Mouse (Mus musculus): ENCODE results near the gene Vti1a.

Gene Vti1a

DNA sequence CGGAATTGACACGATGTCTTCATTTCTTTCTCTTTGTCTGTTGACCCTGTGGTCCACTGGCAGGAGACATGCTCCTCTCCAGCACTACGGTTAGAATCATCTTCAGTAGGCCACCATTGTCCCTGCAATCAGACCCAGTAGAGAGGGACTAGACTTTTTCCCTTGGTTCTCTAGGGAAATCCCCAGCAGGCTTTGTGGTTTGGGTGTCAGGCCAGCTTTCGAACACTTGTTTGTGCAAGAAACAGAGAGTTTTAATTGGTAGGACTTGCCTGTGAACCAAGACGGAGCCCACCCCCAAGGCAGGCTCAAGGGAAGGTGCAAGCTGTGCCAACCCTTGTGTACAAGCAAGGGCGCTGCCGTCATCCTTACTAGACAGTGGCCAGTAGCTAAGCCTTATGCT is 302.5 kb downstream of the Vti1a start:
- DNase-seq (ENCODE audit: low read depth in 1 of 2, low spot score in 2 of 2): no peak

DNA sequence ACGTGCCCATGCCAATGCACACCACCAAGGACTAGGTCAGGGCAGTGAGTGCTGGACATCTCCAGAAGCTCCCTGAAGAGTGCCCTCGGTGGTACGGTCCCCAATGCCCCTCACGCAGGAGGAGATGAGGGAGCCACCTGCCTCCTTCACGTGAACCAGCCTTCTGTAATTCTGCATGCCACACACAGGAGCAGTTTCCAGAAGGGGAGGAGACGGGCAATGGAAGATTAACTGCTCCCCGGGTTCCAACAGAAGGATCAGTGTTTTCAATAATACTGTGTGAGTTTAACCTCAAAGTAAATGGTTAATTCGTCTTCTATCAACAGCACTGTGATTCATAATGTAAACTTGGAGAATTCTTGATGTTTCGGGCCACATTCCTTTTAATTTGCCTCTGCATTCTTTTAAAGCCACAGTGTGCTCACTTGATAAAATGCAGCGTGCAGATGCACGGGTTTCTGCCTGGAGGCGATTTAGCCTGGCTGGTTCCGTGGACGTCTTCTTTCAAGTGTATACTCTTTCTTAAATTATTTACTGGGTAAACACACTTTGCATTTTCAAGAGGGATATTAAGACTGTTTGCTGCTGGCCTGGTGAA is 304.4 kb downstream of the Vti1a start:
- no peak for DNase-seq (ENCODE audit: low read depth in 1 of 2, low spot score in 2 of 2)

DNA sequence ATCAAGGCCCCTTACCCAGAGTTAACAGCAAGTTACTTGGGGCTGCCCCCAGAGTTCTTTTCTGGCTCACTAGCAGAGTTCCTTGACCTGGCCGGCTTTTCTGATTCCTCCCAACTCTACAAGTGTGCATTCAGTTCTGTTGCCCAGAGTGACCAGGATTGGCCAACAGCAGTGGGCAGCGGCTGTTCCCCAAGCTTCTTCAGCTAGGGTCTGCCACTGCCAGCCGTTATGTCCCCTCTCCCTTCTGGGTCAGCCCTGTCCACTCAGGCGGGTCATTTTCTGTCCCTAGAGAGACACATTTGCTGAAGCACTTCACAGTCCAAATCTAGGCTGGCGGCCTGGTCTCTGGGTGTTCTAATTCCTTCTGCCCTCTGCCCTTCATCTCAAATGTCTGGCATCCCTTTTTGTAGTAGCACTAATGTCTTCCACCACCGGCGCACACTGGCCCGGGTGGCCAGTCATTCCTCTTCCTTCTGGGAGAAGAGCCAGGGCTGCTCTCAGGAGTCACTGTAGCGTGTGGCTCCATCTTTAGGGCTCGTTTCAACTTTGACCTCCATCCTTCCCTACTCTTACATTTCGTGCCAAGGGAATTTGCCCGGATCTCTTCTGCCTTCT is 305.0 kb downstream of the Vti1a start:
- DNase-seq (ENCODE audit: low read depth in 1 of 2, low spot score in 2 of 2): no peak

DNA sequence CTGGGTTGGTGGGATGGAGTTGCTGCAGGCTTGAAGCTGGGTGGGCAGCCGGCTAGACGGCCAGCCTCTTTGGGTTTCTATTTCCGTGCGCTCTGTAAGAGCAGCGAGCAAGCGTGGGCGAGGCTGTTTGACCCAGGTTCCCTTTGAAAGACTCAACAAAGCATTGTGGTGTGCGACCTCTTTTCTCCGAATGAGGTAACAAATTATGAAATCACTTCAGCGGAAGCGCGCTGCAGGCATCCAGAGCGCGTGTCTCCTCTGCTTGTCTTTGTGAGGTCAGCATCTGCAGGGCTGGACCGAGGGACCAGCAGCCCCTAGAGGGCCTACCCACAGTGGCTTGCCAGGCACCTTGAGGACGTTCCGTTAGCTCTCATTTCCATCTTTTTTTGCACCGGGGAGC is 306.7 kb downstream of the Vti1a start:
- no peak for DNase-seq (ENCODE audit: low read depth in 1 of 2, low spot score in 2 of 2)

DNA sequence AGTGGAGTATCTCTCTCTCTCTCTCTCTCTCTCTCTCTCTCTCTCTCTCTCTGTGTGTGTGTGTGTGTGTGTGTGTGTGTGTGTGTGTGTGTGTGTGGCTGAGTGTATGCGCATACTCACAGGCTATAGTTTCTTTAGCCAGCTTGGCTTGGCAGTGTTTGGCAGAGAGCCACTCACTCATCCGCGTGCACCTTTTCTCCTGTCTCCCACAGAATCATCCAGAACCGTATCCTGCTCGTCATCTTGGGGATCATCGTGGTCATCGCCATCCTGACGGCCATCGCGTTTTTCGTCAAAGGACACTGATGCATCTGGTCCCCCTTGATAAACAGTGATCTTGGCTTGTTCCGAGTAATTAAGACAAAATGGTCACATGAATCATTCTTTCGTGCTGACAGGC is 307.5 kb downstream of the Vti1a start:
- DNase-seq (ENCODE audit: low read depth in 1 of 2, low spot score in 2 of 2): no peak

DNA sequence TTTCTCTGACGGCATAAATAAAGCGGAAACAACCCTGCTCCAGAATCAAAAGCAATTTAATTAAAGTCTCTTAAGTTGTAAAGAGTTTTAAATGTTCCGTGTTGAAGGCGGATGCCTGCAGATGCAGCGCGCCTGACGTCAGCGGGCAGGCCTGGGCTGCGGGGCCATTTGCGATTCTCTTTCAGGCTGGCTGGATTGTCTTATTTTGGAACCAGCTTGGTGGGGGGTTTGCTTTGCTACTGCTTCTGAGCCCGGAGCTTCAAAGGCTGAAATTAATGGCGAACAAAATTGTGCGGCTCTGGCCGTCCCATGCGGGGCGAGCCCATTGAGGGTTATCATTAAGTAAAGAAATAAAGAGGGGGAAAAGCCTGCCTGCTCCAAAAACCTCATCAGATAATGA is 310.4 kb downstream of the Vti1a start:
- no peak for DNase-seq (ENCODE audit: low read depth in 1 of 2, low spot score in 2 of 2)

DNA sequence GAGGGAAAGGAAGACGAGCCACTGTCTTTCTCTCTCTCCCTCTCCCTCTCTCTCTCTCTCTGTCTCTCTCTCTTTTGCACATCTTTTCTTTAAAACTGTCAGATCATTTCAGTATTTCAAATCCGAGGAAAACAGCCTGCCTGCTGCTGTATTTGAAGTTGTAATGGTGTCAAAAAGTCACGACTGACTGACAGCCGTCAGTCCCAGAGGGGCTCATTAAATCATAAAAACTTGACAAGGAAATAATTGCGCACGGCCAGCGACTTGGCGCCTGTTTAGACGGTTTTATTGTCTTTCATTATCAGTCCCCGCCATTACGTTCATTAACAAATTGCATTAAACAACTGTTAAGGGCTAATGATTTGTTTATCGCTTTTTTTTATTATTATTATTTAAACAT is 310.9 kb downstream of the Vti1a start:
- no peak for DNase-seq (ENCODE audit: low read depth in 1 of 2, low spot score in 2 of 2)

DNA sequence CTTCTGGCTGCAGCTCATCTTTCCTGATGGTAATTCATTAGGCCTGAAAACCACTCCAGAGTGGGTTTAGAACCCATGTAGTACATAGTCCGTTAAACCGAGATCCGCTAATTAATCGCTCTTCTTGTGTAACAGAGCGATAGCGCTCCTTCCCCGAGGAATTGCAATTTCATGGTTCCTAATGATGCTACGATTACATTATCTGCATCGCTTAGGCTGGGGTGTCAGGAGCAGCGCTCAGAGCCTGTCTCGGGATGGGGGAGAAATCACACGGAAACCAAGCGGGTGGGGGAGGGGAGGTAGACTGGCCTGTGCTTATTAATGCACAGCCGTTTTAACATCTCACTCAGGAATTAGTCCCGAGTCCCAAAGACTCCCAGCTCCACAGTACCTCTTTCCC is 319.4 kb downstream of the Vti1a start:
- DNase-seq (ENCODE audit: low read depth in 1 of 2, low spot score in 2 of 2): no peak

DNA sequence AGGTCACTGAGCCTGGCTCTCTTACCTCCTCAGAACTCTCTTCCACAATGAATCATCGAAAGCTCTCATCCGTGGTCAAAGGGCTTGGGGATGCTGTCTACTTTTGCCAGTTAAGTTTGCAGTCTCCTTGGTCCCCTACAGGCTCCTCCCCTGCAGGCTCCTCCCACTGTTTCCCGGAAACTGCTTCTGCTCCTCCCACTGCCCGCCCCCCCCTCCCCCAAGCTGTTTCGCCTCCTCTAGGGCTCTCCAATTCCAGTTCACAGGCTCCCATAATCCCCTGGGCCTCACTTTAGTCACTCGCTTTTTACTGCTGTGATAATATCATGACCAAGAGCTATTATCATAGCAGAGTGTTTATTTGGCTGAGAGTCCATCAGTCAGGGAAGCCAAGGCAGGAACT is 324.2 kb downstream of the Vti1a start:
- DNase-seq (ENCODE audit: low read depth in 1 of 2, low spot score in 2 of 2): no peak

DNA sequence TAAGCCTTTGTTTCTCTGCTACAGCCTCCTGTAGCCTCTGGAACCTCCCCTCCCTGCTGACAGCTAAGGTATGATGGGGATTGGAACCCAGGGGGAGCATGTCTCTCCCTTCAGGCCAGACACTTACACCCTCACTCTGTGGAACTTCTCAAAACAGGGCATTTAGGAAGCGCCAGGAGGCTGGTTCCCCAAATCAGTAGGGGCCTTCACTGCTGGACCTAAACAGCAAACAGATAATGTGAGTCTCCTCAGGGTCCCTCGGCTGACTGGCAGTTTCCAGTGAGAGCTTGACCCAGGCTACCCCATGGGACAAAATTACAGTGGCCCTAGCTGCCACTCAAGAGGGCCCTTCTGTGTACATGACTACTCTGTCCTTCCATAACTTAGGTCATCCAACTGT is 325.8 kb downstream of the Vti1a start:
- no peak for DNase-seq (ENCODE audit: low read depth in 1 of 2, low spot score in 2 of 2)

DNA sequence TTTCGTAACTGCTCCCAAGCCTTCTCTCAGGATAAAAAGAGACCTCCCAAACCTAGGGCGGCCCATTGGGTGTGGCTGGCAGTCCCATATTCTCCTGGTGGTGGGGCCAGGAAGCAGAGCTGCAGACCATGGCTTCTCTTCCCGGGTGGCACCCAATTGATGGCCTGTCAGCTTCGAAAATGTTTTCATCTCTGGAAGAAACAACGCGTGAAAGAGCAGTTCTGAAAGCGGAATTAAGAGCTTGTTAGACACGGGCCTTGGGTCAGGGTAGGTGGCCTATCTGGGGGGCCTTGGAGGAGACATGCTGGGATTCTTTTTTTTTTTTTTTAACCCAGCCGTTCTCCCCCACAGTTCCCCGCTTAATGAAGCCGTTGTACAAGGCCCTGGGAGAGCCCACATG is 326.3 kb downstream of the Vti1a start:
- no peak for DNase-seq (ENCODE audit: low read depth in 1 of 2, low spot score in 2 of 2)

DNA sequence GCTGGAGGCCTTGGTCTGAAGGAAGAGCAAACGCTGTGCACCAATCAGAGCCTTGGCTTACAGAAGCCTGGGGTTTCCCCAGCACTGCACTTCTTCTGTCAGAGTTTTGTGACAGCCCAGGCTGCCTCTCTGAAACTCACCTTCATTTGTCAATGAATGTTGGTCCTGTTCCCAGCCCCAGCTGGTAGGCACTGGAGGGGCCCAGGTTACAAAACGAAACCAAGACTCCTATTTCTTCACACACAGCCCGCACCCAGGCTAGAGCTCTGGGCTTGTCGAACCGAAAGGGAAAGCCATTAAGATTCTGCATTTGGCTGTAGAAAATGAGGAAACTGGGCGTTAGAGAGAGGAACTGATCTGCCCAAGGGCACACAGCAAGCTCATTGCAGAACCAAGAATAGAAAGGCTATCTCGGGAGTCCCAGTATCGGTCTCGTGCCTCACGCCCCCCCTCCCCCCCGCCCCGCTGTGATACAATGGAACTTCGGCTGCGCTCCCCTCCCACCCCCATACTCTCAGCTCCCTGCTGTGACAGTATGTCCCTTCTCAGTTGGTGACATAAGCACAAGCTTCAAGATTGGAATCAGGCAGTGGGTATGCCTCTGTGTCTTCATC is 327.3 kb downstream of the Vti1a start:
- DNase-seq (ENCODE audit: low read depth in 1 of 2, low spot score in 2 of 2): peak; percentile 72 to 75

DNA sequence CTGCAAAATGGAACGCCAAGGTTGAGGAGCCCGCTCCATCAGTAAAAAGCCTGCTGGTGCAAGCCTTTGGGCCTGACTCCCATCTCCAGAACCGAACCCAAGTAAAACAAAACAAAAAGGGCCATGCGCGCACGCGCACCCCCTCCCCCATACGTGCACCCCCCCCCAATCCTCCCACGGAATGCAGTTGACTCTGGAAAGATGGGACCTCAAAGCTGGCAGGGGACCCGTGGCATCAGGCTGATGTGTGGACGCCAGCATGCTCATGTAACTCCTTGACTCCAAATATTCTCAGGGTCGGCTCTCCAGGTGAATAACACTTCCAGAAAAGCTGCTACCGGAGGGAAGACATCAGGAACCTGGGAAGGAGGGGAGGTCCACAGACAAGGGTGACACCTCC is 327.8 kb downstream of the Vti1a start:
- DNase-seq (ENCODE audit: low read depth in 1 of 2, low spot score in 2 of 2): no peak

DNA sequence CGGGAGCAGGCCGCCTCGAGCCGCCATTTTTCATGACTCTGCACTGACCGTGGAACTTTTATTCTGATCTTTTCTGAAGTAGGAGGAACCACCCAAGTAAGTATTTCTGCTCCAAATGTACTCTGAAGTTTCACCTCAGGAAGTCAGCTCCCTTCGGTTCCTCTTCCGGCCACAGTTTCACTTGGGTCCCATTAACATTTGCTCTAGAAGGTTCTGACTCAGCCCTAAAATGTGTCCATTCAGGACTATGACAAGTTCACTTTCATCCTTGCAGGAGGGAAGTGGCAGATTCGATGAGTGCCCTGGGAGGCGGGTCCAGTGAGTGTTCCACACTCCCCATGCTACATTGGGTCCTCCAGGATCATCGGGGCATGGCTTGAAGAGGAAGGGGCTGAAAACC is 333.3 kb downstream of the Vti1a start:
- DNase-seq (ENCODE audit: low read depth in 1 of 2, low spot score in 2 of 2): peak; percentile 63 to 75

DNA sequence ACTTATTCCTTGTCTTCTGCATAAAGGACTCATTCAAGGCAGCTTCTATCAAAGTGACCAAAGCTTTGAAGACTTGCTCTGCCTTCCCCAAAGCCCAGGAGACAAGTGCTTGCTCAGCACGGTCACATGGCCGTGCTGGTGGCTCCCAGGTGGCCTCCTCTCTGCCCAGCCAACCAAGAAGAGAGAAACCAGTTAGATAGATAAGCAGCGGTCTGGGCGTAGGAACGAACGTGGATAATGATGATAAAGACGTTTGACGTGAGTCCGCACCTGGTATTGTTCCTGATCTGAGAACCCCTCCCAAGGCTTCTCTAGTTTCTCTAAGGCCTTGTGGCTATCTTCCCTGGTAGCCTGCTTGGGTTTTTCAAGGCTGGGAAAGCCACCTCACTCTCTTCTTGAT is 334.9 kb downstream of the Vti1a start:
- DNase-seq (ENCODE audit: low read depth in 1 of 2, low spot score in 2 of 2): no peak

DNA sequence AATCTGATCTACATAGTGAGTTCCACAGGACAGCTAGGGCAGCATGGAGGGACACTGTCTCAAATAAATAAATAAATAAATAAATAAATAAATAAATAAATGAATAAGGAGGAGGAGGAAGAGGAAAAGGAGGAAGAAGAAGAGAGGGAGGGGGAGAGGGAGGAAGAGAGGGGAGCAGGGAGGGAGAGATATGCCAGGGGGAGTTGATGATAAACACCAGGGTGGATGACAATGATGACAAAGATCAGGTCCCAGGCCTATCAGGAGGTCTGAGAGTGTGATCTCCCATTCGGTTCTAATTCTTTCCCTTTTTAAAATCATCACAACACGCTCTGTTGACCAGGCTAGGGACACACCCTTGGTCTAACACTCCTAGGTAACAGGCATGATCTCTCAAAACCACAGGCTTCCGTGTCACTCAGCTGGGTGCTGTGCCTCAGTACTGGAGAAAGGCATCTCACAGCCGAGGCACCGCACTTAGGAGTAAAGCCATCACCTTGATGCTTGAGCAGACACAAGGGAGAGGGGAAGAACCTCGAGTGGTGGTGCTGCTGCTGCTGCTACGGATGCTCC is 336.7 kb downstream of the Vti1a start:
- DNase-seq (ENCODE audit: low read depth in 1 of 2, low spot score in 2 of 2): no peak

DNA sequence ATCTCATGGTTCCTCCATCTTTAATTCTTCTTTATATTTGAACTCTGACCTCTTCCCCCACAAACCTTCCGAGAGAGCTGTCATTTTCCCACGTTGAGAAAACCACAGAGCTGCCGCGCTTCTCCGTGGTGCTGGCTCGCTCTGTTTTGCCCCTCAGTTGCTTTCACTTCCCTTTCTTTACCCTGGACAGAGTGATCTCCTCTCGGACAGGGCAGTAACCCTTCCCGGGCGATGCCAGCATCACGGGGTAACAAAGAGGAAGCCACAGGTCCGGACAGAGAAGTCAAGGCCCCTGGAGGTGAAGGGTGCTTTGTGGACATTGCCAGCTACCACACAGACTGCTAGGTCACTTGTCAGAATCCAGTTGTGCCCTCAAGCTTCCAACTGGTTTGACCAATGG is 344.1 kb downstream of the Vti1a start:
- peak; percentile 84 to 88 for DNase-seq (ENCODE audit: low read depth in 1 of 2, low spot score in 2 of 2)

DNA sequence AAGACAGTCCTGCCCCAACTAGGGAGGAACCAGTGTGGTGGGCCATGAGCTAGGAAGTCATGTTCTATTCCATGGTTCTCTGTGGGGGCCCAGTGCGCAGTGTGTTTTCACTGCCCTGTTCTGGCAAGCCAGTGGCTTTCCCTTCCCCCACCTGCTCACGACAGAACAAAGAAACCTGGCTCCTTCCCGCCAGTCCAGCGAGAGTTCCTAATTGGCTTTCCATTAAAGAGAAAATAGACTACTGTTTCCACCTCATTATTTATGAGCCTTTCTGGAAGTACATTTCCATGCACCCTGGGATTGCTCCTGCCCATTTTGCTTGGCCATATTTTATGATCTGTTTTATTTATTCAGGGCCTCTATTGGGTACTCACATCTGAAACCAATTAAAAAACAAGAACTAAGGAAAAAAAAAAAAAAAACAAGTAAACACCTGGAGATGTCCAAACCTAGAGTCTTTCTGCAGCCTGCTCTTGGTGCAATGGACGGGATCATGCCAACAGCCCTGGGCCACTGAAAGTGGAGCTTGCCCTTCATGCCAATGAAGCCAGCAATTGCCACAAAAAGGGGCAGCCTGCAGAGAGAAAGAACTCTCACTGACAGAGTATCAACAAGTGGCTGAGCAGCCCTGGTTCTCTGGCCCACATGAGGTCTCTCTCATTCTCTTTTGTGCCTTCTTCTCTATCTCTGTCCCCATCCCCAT is 346.6 kb downstream of the Vti1a start:
- no peak for DNase-seq (ENCODE audit: low read depth in 1 of 2, low spot score in 2 of 2)

DNA sequence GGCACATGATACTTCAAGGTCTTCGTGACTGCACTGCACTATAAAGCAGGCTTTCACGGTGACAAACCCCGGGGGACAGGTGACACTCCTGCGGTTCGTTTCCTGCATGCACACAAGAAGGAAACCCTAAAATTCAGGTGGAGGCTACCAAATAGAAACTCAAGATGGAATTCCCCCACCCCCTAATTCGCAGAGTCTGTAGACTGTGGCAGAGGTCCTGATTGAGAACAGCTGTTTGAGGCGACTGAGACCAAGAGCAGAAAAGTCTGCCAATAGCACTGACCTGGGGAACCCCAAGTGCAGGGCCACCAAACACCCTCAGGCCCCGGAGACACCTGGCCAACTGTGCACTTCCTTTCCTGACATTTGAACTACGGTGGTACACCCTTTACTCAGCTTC is 351.7 kb downstream of the Vti1a start:
- no peak for DNase-seq (ENCODE audit: low read depth in 1 of 2, low spot score in 2 of 2)

DNA sequence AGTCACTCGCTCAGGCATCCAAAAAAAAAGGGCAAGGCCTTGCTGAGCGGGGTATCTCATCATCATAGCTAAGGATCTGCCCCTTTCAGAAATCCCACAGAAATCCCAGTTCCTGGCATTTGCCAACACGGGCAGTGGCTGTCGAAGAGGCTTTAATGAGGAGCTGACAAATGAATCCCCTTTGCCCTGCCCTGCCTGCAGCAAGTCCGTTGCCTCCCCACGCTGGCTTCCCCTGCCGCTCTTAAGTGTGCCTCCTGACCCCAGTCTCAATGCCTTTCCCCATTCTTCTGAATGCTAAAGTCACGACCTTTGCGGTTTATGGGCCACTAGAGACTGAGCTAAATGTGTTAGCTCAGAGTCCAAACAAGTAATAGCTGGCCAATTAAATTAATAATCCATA is 352.8 kb downstream of the Vti1a start:
- DNase-seq (ENCODE audit: low read depth in 1 of 2, low spot score in 2 of 2): no peak

Data from monocyte, adult 2 months (primary cell).